Mouse (Mus musculus) spleen, adult 2 months (tissue): ENCODE data around the gene Sec13.

Experiments used
- CTCF ChIP-seq: fragments of 200-500 bp; IDR thresholded peaks from 2 replicates; pipeline ENCODE4 v1.5.1; 2011; ENCODE audit warnings: mild to moderate bottlenecking, inconsistent platforms; ENCODE audit not compliant: insufficient read depth, insufficient read length, insufficient replicate concordance; ENCODE audit errors: extremely low read depth
- POLR2A ChIP-seq: fragments of 200-500 bp; IDR thresholded peaks from 2 replicates; pipeline ENCODE4 v1.6.1; 2011; ENCODE audit warnings: low read depth, low read length, inconsistent platforms

- no peak for TF ChIP-seq POLR2A
- no peak for TF ChIP-seq CTCF
Measured at GRCm38 (mm10) chr6:113742321-113742720, 1.8 kb upstream of the Sec13 start.
